Mouse (Mus musculus) kidney, adult 2 months (tissue): ENCODE measurements at regions not wholly inside any gene's neighbourhood (a gene's known extent, or its start where the extent isn't known, plus 50 kb on each side); places are given as distances from the start of the nearest gene placed in this dataset.

ENCODE experiments used
- CTCF ChIP-seq: fragments of 200-500 bp; conservative IDR thresholded peaks from 2 replicates; pipeline ENCODE4 v1.5.1; 2011; ENCODE audit warnings: low read depth, mild to moderate bottlenecking, control low read depth, low read length, moderate library complexity, mixed read lengths; ENCODE audit not compliant: insufficient read depth, insufficient read length
- POLR2A ChIP-seq: fragments of 200-500 bp; IDR thresholded peaks from one replicate; pipeline ENCODE4 v1.6.1; 2011; ENCODE audit warnings: low read depth, low read length, control low read depth

- TF ChIP-seq CTCF (no peak), POLR2A (no peak)
Measured at GRCm38 (mm10) chr6:13006596-13006995, 63.0 kb upstream of the Tmem106b start.
